Mouse (Mus musculus) midbrain, embryonic 16.5 days (tissue): ENCODE data around the gene Gabpb1. TPM values are rescaled to one million over a fixed set of nuclear protein-coding genes. Genes with fewer than 3 reads are reported as not detected.

Experiments used
- ATAC-seq: fragments of 200-750 bp; cut with Nextera tagmentation; 2 replicates; pipeline ENCODE4 v1.8.0; 2017; ENCODE audit warnings: moderate TSS enrichment
- H3K27ac ChIP-seq: fragments of 300-500 bp; sonication (generic); 2 replicates; pipeline ENCODE4 v1.5.1; 2014; ENCODE audit warnings: mild to moderate bottlenecking, low read length, mixed read lengths
- H3K27me3 ChIP-seq: fragments of 300-500 bp; sonication (generic); 2 replicates; pipeline ENCODE4 v1.6.1; 2014; ENCODE audit warnings: low read depth, low read length, mixed read lengths; ENCODE audit not compliant: control insufficient read depth, insufficient read depth
- H3K36me3 ChIP-seq: fragments of 300-500 bp; sonication (generic); 2 replicates; pipeline ENCODE4 v1.6.1; 2014; ENCODE audit warnings: mild to moderate bottlenecking, low read length, moderate library complexity, mixed read lengths; ENCODE audit not compliant: control insufficient read depth, insufficient read depth
- H3K4me1 ChIP-seq: fragments of 300-500 bp; sonication (generic); 2 replicates; pipeline ENCODE4 v1.6.1; 2014; ENCODE audit warnings: mild to moderate bottlenecking, low read length, mixed read lengths; ENCODE audit not compliant: control insufficient read depth, insufficient read depth
- H3K4me2 ChIP-seq: fragments of 300-500 bp; sonication (generic); 2 replicates; pipeline ENCODE4 v1.6.1; 2014; ENCODE audit warnings: mild to moderate bottlenecking, low read length, mixed read lengths
- H3K4me3 ChIP-seq: fragments of 300-500 bp; sonication (generic); 2 replicates; pipeline ENCODE4 v1.5.1; 2014; ENCODE audit warnings: low read depth, mild to moderate bottlenecking, low read length, moderate library complexity, mixed read lengths
- H3K9ac ChIP-seq: fragments of 300-500 bp; sonication (generic); 2 replicates; pipeline ENCODE4 v1.6.1; 2014; ENCODE audit warnings: low read depth, low read length, mixed read lengths
- H3K9me3 ChIP-seq: fragments of 300-500 bp; sonication (generic); replicated peaks from 2 replicates; pipeline ENCODE4 v1.6.1; 2014; ENCODE audit warnings: mild to moderate bottlenecking, low read length, mixed read lengths; ENCODE audit not compliant: control insufficient read depth, poor library complexity, severe bottlenecking
- WGBS: fragments of 180-500 bp; shearing (Covaris S2); extraction: QIAGEN DNeasy Blood & Tissue Kit; methylation state at CpG from one replicate; pipeline ENCODE4 v1.1.7; 2014; 5-methylcytosine and 5-hydroxymethylcytosine counted together
- polyA plus RNA-seq: library from polyadenylated mRNA; unstranded; fragments of >200 nt; fragmentation: Nextera tagmentation; extraction: Ambion mirVana; gene quantifications from 2 replicates; pipeline ENCODE4 v1.2.1, GENCODE M21; 2015

Gabpb1 gene
- polyA plus RNA-seq, 1 experiment from 2014 or later = 39.2 TPM

- Histone ChIP-seq H3K9me3 (0 out of 2 replicates have a peak, but pooled peaks cover 3% of the 10 kb centered on the region), H3K27ac (no peak overlapping the region), H3K36me3 (peaks cover 4% of the 10 kb centered on the region), H3K4me3 (no peak overlapping the region), H3K4me1 (0 out of 2 replicates have a peak, but pooled peaks cover 2% of the 10 kb centered on the region), H3K9ac (no peak overlapping the region), H3K4me2 (no peak overlapping the region), H3K27me3 (no peaks in the 10 kb centered on the region)
- no peak for ATAC-seq
- WGBS = 92% methylated on average over 2 of the region's 2 CpGs
Measured at GRCm38 (mm10) chr2:126682333-126682732, 6.2 kb upstream of the Gabpb1 start.

GRCm38 (mm10) chr2:126677366-126677765 is 1.2 kb upstream of the Gabpb1 start:
- H3K9ac ChIP-seq = no peak overlapping the region
- H3K36me3 ChIP-seq = no peaks in the 10 kb centered on the region; the same call in 1 of the 2 replicates
- H3K4me1 ChIP-seq = peaks cover 31% of the 10 kb centered on the region
- 98% methylated on average over 1 of the region's 1 CpGs for WGBS
- ATAC-seq = no peak
- 0 out of 2 replicates have a peak, but pooled peaks cover 3% of the 10 kb centered on the region for H3K9me3 ChIP-seq
- H3K4me3 ChIP-seq = no peak overlapping the region
- H3K27me3 ChIP-seq = no peaks in the 10 kb centered on the region
- H3K27ac ChIP-seq = no peak overlapping the region
- no peak overlapping the region for H3K4me2 ChIP-seq

GRCm38 (mm10) chr2:126675169-126676121 is 692 bp downstream of the Gabpb1 start:
- Histone ChIP-seq H3K36me3 (no peaks in the 10 kb centered on the region; the same call in 1 of the 2 replicates), H3K4me1 (peaks cover 40% of the 10 kb centered on the region), H3K9me3 (0 out of 2 replicates have a peak, but pooled peaks cover 2% of the 10 kb centered on the region), H3K4me2 (peak overlapping the region; percentile 75), H3K9ac (peak overlapping the region; percentile 93), H3K27me3 (no peaks in the 10 kb centered on the region), H3K4me3 (peak overlapping the region; percentile 91), H3K27ac (peak overlapping the region; percentile 100)
- peak; percentile 96 for ATAC-seq
- WGBS = under 1% methylated on average over 99 of the region's 99 CpGs

- WGBS = under 1% methylated on average over 68 of the region's 77 CpGs
- peak overlapping the region; percentile 93 for H3K9ac ChIP-seq
- peaks cover 40% of the 10 kb centered on the region for H3K4me1 ChIP-seq
- no peaks in the 10 kb centered on the region for H3K27me3 ChIP-seq
- H3K27ac ChIP-seq = peak overlapping the region; percentile 100
- ATAC-seq = peak; percentile 70
- H3K4me2 ChIP-seq = peak overlapping the region; percentile 91
- peak overlapping the region; percentile 91 for H3K4me3 ChIP-seq
- H3K9me3 ChIP-seq = no peaks in the 10 kb centered on the region
- no peaks in the 10 kb centered on the region; the same call in 1 of the 2 replicates for H3K36me3 ChIP-seq
Measured at GRCm38 (mm10) chr2:126674441-126675168, 1.5 kb downstream of the Gabpb1 start.

GRCm38 (mm10) chr2:126673317-126674242 is 2.6 kb downstream of the Gabpb1 start:
- no peak for ATAC-seq
- WGBS = 66% methylated on average over 13 of the region's 13 CpGs
- peak overlapping the region; percentile 100; the same call in 1 of the 2 replicates for H3K27ac ChIP-seq
- H3K4me3 ChIP-seq = peak overlapping the region; percentile 91
- no peaks in the 10 kb centered on the region for H3K9me3 ChIP-seq
- H3K4me1 ChIP-seq = peaks cover 40% of the 10 kb centered on the region
- H3K27me3 ChIP-seq = no peaks in the 10 kb centered on the region
- H3K36me3 ChIP-seq = no peaks in the 10 kb centered on the region
- H3K4me2 ChIP-seq = peak overlapping the region; percentile 91
- H3K9ac ChIP-seq = peak overlapping the region; percentile 93

GRCm38 (mm10) chr2:126668621-126669252 is 7.4 kb downstream of the Gabpb1 start:
- no peak for ATAC-seq
- no peak overlapping the region for H3K9ac ChIP-seq
- WGBS = 91% methylated on average over 5 of the region's 5 CpGs

GRCm38 (mm10) chr2:126665984-126666383 is 10.2 kb downstream of the Gabpb1 start:
- H3K27ac ChIP-seq = no peak overlapping the region
- WGBS = 85% methylated on average over 3 of the region's 3 CpGs
- no peak overlapping the region for H3K4me2 ChIP-seq
- no peaks in the 10 kb centered on the region for H3K4me1 ChIP-seq
- no peak overlapping the region for H3K9ac ChIP-seq
- no peaks in the 10 kb centered on the region for H3K27me3 ChIP-seq
- H3K4me3 ChIP-seq = no peak overlapping the region
- no peaks in the 10 kb centered on the region for H3K36me3 ChIP-seq
- H3K9me3 ChIP-seq = no peaks in the 10 kb centered on the region
- ATAC-seq = no peak

More at GRCm38 (mm10) chr2:126668621-126669252, 7.4 kb downstream of the Gabpb1 start:
- Histone ChIP-seq H3K4me2 (no peak overlapping the region), H3K27me3 (no peaks in the 10 kb centered on the region), H3K9me3 (no peaks in the 10 kb centered on the region), H3K4me1 (peaks cover 23% of the 10 kb centered on the region), H3K36me3 (no peaks in the 10 kb centered on the region), H3K27ac (no peak overlapping the region), H3K4me3 (no peak overlapping the region)

GRCm38 (mm10) chr2:126663481-126663880 is 12.7 kb downstream of the Gabpb1 start:
- Histone ChIP-seq H3K9me3 (no peaks in the 10 kb centered on the region), H3K27me3 (no peaks in the 10 kb centered on the region), H3K4me2 (no peak overlapping the region), H3K4me3 (no peak overlapping the region), H3K4me1 (no peaks in the 10 kb centered on the region), H3K36me3 (no peaks in the 10 kb centered on the region), H3K27ac (no peak overlapping the region), H3K9ac (no peak overlapping the region)
- 61% methylated on average over 4 of the region's 4 CpGs for WGBS
- ATAC-seq = no peak
